Mouse (Mus musculus): ENCODE measurements around the gene Scmh1.

GRCm38 (mm10) chr4:120568005-120568404 lies 162.9 kb downstream of the Scmh1 start:
- TF ChIP-seq CTCF (IDR thresholded peaks at IDR 0.05; ENCODE audit: low read depth) (no peak), EP300 (optimal IDR thresholded peaks at IDR 0.05) (no peak)
